Mouse (Mus musculus): ENCODE data around the gene Xylt1. TPM values are rescaled to one million over a fixed set of nuclear protein-coding genes. Genes with fewer than 3 reads are reported as not detected.

The Xylt1 gene
- polyA plus RNA-seq, 1 experiment = 0.91 TPM

- H3K27ac ChIP-seq (replicated peaks; ENCODE audit: low read depth, low read length) = no peak overlapping the region
- no peak overlapping the region for H3K4me3 ChIP-seq (ENCODE audit: insufficient read depth, low read depth, low read length)
Observed at GRCm38 (mm10) chr7:117383147-117383940, 2.6 kb downstream of the Xylt1 start.

DNA sequence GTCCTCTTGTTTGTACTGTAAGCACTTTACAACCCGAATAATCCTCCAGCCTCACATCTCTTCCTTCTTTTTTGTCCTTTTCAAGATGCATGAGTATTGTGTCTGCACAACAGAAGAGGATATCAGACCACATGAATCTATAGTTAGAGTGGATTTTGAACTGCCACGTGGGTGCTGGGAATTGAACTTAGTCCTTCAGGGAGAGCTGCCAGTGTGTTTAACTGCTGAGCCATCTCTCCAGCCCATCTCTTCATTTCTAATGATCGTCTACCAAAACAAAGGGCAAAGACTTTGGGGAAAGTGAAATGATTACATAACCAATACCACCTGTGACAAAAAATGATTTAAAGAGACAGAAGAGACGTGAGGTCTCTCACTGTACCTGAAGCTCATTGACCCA is 5.6 kb downstream of the Xylt1 start:
- no peak overlapping the region for H3K27ac ChIP-seq (replicated peaks; ENCODE audit: low read depth, low read length)
- H3K4me3 ChIP-seq (ENCODE audit: insufficient read depth, low read depth, low read length) = no peak overlapping the region
- no peaks in the 10 kb centered on the region for H3K4me1 ChIP-seq (ENCODE audit: control insufficient read depth, insufficient read depth, insufficient read length, low read length)

More at GRCm38 (mm10) chr7:117383147-117383940, 2.6 kb downstream of the Xylt1 start:
- H3K4me1 ChIP-seq (ENCODE audit: control insufficient read depth, insufficient read depth, insufficient read length, low read length) = no peaks in the 10 kb centered on the region

- no peaks in the 10 kb centered on the region for H3K4me1 ChIP-seq (ENCODE audit: control insufficient read depth, insufficient read depth, insufficient read length, low read length)
- H3K27ac ChIP-seq (replicated peaks; ENCODE audit: low read depth, low read length) = no peak overlapping the region
- no peak overlapping the region for H3K4me3 ChIP-seq (ENCODE audit: insufficient read depth, low read depth, low read length)
Observed at GRCm38 (mm10) chr7:117388284-117388988, 7.7 kb downstream of the Xylt1 start.

DNA sequence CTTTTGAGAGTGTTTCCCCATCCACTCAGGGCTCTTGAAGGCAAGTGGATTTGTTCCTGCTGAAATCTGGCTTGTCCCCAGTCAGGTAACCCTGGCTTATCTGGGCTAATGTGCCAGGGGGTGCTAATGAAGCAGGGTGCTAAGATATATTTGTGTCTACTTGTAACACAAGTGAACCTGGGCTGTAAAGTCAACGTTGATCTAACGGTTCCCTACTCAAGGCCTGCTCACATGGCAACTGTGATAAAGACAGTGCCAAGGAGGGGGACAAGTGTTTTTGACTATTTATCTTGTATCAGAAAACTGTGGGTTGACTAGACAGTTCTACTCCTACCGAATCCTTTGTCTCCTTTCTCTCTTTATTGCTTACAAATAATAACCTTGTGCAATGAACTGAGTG is 8.3 kb downstream of the Xylt1 start:
- H3K4me3 ChIP-seq (ENCODE audit: insufficient read depth, low read depth, low read length) = no peak overlapping the region
- no peak overlapping the region for H3K27ac ChIP-seq (replicated peaks; ENCODE audit: low read depth, low read length)
- no peaks in the 10 kb centered on the region for H3K4me1 ChIP-seq (ENCODE audit: control insufficient read depth, insufficient read depth, insufficient read length, low read length)

DNA sequence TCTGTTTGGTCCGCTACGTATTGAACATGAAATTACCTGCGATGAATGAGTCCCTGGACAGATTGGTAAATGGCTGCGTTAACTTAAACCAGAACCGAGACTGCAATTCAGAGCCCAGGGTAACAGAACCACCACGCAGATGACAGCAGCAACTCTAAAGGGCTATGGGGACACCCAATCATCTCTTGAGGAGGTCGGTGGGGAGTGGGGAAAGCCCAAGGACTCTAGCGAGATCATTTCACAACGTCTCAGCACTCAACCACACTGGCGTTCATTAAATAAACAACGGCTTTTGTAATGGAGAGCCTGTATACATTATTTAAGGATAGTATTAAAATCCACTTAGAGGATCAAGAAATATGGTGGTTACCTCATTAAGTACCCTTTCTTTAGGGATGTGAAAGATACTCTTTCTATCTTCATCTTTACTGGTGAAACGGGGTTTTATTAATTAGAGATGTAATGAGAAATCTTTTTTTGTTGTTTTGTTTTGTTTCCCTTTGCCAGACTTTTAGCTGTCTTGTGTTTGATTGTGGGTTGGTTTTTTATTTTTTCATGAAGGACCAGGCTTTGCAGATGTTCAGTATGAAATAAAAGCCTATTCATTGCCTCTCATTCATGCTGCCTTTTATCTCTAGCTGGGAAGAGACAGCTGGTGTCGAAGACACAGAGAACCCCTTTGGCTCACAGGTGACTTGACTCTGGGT is 12.2 kb downstream of the Xylt1 start:
- Histone ChIP-seq H3K27ac (replicated peaks; ENCODE audit: low read depth, low read length) (no peak overlapping the region), H3K4me1 (ENCODE audit: control insufficient read depth, insufficient read depth, insufficient read length, low read length) (no peaks in the 10 kb centered on the region), H3K4me3 (ENCODE audit: insufficient read depth, low read depth, low read length) (no peak overlapping the region)

- H3K27ac ChIP-seq (replicated peaks; ENCODE audit: low read depth, low read length) = no peak overlapping the region
- H3K4me1 ChIP-seq (ENCODE audit: control insufficient read depth, insufficient read depth, insufficient read length, low read length) = no peaks in the 10 kb centered on the region
- no peak overlapping the region for H3K4me3 ChIP-seq (ENCODE audit: insufficient read depth, low read depth, low read length)
Observed at GRCm38 (mm10) chr7:117393976-117394375, 13.2 kb downstream of the Xylt1 start.

DNA sequence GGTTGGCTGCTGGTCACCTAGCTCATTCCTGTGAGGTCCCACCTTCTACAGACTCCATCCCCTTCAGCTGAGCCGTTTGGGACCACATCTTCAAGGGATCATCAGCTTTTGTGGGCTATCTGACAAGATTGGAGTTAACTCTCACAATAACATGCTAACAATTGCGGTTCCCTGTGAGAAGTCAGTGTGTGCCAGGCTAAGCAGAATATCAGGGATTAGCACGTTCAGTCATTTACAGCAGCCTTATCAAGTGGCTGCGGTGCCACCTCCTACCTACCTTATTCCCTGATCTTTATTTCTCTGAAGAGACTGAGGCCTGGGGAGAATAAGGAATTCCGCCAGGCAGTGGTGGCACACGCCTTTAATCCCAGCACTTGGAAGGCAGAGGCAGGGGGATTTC is 13.6 kb downstream of the Xylt1 start:
- Histone ChIP-seq H3K4me1 (ENCODE audit: control insufficient read depth, insufficient read depth, insufficient read length, low read length) (no peaks in the 10 kb centered on the region), H3K4me3 (ENCODE audit: insufficient read depth, low read depth, low read length) (no peak overlapping the region), H3K27ac (replicated peaks; ENCODE audit: low read depth, low read length) (no peak overlapping the region)

DNA sequence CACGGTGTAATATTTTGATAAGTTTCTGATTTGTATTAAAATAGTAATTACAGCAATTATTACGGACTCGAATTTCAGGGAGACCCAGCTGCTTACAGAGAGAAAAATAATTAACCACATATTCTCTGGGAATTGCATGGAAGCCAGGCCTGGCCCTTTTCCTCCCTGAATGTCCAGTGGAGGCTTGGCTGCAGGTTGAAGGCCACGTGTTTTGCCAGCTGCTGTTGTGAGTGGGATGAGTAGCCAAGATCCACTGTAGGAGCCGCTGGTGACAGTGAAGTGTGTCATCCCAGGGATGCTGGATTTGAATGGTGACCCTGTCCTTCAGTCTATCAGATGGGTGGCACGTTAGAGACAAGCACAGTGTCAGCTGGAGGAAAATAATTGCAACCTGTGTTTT is 14.7 kb downstream of the Xylt1 start:
- H3K4me1 ChIP-seq (ENCODE audit: control insufficient read depth, insufficient read depth, insufficient read length, low read length) = no peaks in the 10 kb centered on the region
- no peak overlapping the region for H3K4me3 ChIP-seq (ENCODE audit: insufficient read depth, low read depth, low read length)
- no peak overlapping the region for H3K27ac ChIP-seq (replicated peaks; ENCODE audit: low read depth, low read length)

- Histone ChIP-seq H3K4me3 (ENCODE audit: insufficient read depth, low read depth, low read length) (no peak overlapping the region), H3K4me1 (ENCODE audit: control insufficient read depth, insufficient read depth, insufficient read length, low read length) (no peaks in the 10 kb centered on the region), H3K27ac (replicated peaks; ENCODE audit: low read depth, low read length) (no peak overlapping the region)
Observed at GRCm38 (mm10) chr7:117397877-117398276, 17.1 kb downstream of the Xylt1 start.

DNA sequence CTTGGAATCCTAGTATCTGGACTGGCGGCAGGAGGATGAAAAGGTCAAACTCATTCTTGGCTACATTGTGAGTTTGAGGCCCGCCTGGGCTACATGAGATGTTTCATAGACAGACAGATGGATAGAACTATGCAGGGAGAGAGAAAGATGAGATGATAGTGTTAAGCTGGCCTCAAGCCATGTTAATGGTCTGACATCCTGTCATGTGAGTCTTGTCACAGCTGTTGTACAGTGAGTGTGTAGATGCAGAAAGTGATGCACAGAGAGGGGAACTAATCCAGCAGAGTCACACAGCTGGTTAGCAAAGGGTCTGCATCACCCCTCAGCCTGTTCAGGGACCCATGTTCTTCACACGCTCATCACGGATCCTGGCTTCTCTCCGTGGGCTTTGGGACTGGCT is 19.2 kb downstream of the Xylt1 start:
- no peak overlapping the region for H3K4me3 ChIP-seq (ENCODE audit: insufficient read depth, low read depth, low read length)
- H3K4me1 ChIP-seq (ENCODE audit: control insufficient read depth, insufficient read depth, insufficient read length, low read length) = no peaks in the 10 kb centered on the region
- H3K27ac ChIP-seq (replicated peaks; ENCODE audit: low read depth, low read length) = no peak overlapping the region

- H3K27ac ChIP-seq (replicated peaks; ENCODE audit: low read depth, low read length) = no peak overlapping the region
- no peak overlapping the region for H3K4me3 ChIP-seq (ENCODE audit: insufficient read depth, low read depth, low read length)
- H3K4me1 ChIP-seq (ENCODE audit: control insufficient read depth, insufficient read depth, insufficient read length, low read length) = no peaks in the 10 kb centered on the region
Observed at GRCm38 (mm10) chr7:117401581-117401980, 20.8 kb downstream of the Xylt1 start.

DNA sequence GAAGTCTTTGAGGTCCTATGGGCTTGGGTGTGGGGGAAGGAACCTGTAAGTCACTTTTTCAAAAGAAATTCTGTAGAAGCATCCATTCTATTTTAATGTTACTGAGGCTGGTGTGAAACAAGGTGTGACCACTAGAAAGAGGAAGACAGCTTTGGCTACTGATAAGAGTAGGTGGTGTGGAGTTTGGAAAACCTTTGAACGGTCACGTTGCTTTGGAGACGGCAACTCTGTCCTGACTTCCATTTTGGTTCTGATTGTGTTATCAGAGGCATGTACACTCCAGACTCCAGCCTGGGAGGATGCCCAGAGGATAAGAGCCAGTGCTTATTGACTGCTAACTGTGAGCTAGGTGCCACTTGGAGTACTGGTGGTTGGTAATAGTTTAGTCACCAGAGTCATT is 25.6 kb downstream of the Xylt1 start:
- Histone ChIP-seq H3K4me3 (ENCODE audit: insufficient read depth, low read depth, low read length) (no peak overlapping the region), H3K27ac (replicated peaks; ENCODE audit: low read depth, low read length) (no peak overlapping the region), H3K4me1 (ENCODE audit: control insufficient read depth, insufficient read depth, insufficient read length, low read length) (no peaks in the 10 kb centered on the region)

DNA sequence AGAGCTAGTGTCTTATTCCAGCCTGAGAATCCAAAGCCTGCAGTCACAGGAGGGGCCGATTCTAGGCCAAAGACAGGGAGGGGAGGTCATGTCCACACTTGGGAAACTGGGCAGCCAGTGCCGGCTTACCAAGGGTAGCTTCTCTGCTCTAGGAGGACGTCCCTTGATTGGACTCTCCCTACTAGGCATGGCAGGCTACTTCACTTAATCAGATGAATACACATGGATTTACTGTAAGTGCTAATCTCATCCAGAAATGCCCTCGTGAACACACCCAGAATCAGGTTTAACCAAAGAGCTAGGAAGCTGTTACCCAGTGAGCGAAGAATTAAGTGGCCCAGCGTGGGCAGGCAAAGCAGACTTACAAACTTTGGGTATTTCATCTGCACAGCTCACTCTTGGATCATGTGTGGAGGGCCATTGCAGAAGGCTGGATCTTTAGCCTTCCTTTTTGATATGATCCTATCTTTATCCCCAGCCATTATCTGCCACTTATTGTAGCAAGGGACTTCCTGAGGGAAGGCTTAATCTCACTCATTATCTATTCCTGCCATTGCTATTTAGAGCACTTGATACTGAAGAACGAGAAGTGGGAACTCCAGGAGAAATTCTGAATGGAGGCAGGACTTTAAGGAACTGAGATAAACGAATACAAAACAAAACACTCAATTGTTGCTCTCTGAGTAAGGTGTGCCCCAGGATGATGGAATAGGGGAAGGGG is 28.6 kb downstream of the Xylt1 start:
- Histone ChIP-seq H3K27ac (replicated peaks; ENCODE audit: low read depth, low read length) (no peak overlapping the region), H3K4me3 (ENCODE audit: insufficient read depth, low read depth, low read length) (no peak overlapping the region), H3K4me1 (ENCODE audit: control insufficient read depth, insufficient read depth, insufficient read length, low read length) (peaks cover 13% of the 10 kb centered on the region)

DNA sequence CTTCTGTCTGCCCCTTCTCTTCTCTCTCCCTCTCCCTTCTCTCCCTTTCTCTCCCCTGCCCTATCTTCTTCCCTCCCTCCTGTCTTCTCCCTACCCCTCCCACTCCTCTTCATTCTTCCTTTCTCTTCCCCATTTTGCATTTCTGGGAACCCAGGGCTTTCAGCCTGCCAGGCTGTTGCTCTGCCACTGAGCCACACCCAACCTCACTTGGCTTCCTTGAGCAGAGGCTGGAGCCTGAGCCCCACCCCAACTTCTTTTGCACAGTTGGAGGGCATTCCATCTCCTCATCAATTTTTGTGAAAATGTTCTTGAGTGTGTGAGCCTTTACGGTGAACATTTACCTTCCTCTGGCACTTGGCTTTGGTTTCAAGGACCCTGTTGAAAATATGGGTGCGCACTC is 31.1 kb downstream of the Xylt1 start:
- Histone ChIP-seq H3K4me3 (ENCODE audit: insufficient read depth, low read depth, low read length) (no peak overlapping the region), H3K27ac (replicated peaks; ENCODE audit: low read depth, low read length) (no peak overlapping the region), H3K4me1 (ENCODE audit: control insufficient read depth, insufficient read depth, insufficient read length, low read length) (peaks cover 22% of the 10 kb centered on the region)

GRCm38 (mm10) chr7:117412405-117412804 is 31.6 kb downstream of the Xylt1 start:
- H3K27ac ChIP-seq (replicated peaks; ENCODE audit: low read depth, low read length) = no peak overlapping the region
- no peak overlapping the region for H3K4me3 ChIP-seq (ENCODE audit: insufficient read depth, low read depth, low read length)
- H3K4me1 ChIP-seq (ENCODE audit: control insufficient read depth, insufficient read depth, insufficient read length, low read length) = peaks cover 22% of the 10 kb centered on the region

All from brown adipose tissue, adult 24 weeks (tissue).